Comparison of ENCODE assay signal across 22 mouse cellular contexts in the genomic region with DNA sequence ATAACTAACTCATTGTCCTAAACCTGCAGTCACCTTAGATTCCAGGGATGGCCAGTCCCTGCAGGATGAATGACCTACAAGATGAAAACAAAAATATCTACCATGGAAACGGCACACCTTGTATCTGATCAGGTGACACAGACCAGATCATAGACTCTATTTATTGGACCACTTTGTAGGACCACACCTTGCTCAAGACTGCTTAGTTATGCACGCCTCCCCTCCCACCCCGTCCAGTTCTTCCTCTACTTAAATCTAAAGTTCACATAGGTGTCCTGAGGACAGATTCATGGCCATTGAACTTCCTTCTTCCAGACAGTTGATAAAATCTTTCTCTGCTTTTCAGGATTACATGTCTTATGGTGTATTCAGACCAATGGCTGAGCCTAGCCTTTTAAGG.
"Had no signal": no experiment of that assay in that cellular context is flagged by ENCODE, and none has a peak within 500 bp of the region (broad histone marks: within the 10 kb centered on the region; RNA-seq: fewer than 3 reads in every experiment).

No protein-coding gene starts in this region.

- ATAC-seq: liver, postnatal 0 days; lung, postnatal 0 days; midbrain, embryonic 13.5 days; midbrain, embryonic 15.5 days had no signal

- H3K9me3 ChIP-seq: liver, embryonic 13.5 days; liver, embryonic 15.5 days; lung, embryonic 15.5 days; midbrain, embryonic 13.5 days; midbrain, embryonic 15.5 days; neural tube, embryonic 13.5 days; neural tube, embryonic 15.5 days had no signal

- DNase-seq: liver, embryonic 13.5 days; liver, postnatal 0 days; lung, adult 2 months; lung, postnatal 14 days; lung, postnatal 36 days; retina, postnatal 1 day; right cerebral cortex, adult 18-20 months; right cerebral cortex, postnatal 14 days; spleen, adult 18-20 months; thymus, adult 2 months; thymus, postnatal 25 days; thymus, postnatal 4 days had no signal

- H3K9ac ChIP-seq: liver, embryonic 13.5 days; liver, embryonic 15.5 days; liver, postnatal 0 days; lung, embryonic 15.5 days; midbrain, embryonic 13.5 days; midbrain, embryonic 15.5 days; neural tube, embryonic 13.5 days; neural tube, embryonic 15.5 days had no signal

- H3K4me3 ChIP-seq: liver, embryonic 13.5 days; liver, embryonic 15.5 days; lung, embryonic 15.5 days; megakaryocyte, embryonic 14.5 days; midbrain, embryonic 13.5 days; midbrain, embryonic 15.5 days; neural tube, embryonic 13.5 days; neural tube, embryonic 15.5 days had no signal

- H3K27ac ChIP-seq: liver, embryonic 13.5 days; liver, embryonic 15.5 days; lung, embryonic 15.5 days; macrophage; midbrain, embryonic 13.5 days; midbrain, embryonic 15.5 days; neural tube, embryonic 13.5 days; neural tube, embryonic 15.5 days had no signal

- H3K36me3 ChIP-seq: liver, embryonic 13.5 days; liver, embryonic 15.5 days; lung, embryonic 15.5 days; midbrain, embryonic 13.5 days; midbrain, embryonic 15.5 days; neural tube, embryonic 13.5 days; neural tube, embryonic 15.5 days had no signal

- H3K4me2 ChIP-seq: liver, embryonic 13.5 days; liver, embryonic 15.5 days; lung, embryonic 15.5 days; midbrain, embryonic 11.5 days; midbrain, embryonic 13.5 days; midbrain, embryonic 15.5 days; neural tube, embryonic 13.5 days; neural tube, embryonic 15.5 days had no signal
